Mouse (Mus musculus): ENCODE measurements around the gene Eng.

Gene Eng

DNA sequence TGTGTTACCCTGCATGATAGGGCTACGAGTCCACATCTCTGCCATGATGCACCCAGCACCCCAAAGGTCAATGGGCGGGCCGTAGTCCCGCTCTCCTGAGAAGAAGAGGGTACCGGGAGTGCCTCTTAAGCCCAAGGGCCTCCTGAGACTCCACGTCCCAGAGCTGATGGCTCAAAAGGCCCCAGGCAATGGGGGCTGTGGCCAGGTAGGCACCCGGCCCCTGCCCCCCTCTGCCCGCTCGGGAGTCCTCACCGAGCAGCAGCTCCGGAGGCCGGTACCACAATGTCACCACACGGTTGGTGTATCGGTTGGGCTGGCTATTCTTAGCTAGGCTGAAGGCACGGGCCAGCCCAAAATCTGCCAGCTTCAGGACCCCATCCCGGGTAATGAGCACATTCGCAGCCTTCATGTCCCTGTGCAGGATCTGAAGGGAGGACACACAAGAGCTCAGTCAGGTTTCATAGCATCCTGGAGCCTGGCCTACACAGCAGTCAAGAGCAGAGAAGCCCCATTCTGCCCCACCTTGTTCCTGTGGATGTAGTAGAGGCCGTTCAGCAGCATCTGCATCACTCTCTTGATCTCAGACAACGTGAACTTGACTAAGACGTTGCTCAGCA lies 63.2 kb downstream of the Eng start:
- DNase-seq (ENCODE audit: low read depth, low spot score): no peak

DNA sequence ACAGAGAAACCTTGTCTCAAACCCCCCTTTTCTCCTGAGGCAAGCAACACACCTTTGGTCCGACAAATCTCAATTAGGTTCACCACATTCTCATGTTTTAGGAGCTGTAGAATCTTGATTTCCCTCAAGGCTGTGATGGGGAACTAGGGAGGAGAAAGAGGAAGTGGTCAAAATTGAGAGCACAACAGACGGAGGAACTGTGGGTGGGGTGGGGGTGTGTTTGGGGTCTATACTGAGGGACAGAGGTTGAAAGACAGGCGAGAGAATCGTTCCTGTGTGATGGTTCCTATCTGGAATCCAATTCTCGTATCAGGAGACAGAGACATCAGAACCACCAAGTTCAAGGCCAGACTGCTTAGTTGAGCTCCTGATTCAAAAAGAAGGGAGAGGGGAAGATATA lies 64.0 kb downstream of the Eng start:
- no peak for DNase-seq (ENCODE audit: low read depth, low spot score)

DNA sequence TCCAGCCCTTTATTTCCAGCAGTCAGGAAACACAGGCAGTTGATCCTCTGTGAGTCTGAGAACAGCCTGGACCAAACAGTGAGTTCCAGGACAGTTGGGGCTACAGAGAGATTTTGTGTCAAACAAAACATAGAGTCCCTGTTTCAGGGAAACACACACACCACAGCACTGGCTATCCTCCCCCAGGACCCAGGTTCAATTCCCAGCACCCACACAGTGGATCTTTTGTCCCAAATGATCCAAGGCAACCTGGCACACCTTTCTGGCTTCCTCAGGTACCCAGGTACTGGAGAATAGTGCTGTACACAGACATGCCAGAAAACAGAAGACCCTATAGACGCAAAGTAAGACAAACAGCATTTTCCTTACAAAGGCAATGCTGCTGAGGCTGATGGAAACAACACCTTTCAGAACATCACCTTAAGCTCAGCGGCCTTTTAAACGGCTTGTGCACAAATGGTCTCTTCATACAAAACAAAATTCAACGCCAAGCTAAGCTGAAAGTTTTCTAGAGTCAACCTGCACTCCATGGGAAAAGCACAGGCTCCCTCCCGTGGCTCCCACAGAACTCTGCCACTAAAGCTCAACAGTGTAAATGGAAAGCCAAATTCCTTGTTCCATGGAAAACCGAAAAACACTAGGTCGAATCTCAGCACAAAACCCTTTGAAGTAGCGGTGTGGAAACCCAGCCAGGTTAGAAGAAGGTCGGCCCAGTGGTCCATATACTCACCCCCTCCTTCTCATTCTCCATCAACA lies 65.1 kb downstream of the Eng start:
- DNase-seq (ENCODE audit: low read depth, low spot score): no peak

DNA sequence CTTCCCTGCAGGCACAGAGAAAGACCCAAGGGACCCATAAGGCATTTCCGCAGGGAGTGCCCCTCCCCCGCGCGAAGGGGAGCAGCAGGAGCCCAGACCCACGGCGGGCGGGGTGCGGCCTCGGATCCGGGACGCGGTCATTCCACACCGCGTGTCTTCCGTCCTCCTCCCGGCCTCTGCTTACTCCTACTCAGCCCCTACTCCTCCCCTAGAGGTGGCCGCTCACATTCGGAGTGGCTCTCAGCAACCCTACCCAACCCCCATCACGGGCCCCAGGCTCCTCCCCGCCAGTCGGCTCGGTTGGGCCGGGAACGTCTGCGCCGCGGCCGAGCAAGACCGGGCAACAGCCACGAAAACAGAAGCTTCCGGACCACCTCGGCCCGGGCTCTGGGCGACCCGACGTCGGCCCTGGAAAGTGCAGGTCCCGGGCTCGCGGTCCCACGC lies 65.7 kb downstream of the Eng start:
- no peak for DNase-seq (ENCODE audit: low read depth, low spot score)

GRCm38 (mm10) chr2:32712586-32712933 lies 66.2 kb downstream of the Eng start:
- peak; percentile 75 for DNase-seq (ENCODE audit: low read depth, low spot score)

- peak; percentile 73 for DNase-seq (ENCODE audit: low read depth, low spot score)
Observed at GRCm38 (mm10) chr2:32712934-32713817, 66.8 kb downstream of the Eng start, which contains the start of gene Cdk9. Gene Cdk9, minus strand, starts transcription at chr2:32713076.

GRCm38 (mm10) chr2:32714117-32714986 lies 68.0 kb downstream of the Eng start:
- DNase-seq (ENCODE audit: low read depth, low spot score): no peak

DNA sequence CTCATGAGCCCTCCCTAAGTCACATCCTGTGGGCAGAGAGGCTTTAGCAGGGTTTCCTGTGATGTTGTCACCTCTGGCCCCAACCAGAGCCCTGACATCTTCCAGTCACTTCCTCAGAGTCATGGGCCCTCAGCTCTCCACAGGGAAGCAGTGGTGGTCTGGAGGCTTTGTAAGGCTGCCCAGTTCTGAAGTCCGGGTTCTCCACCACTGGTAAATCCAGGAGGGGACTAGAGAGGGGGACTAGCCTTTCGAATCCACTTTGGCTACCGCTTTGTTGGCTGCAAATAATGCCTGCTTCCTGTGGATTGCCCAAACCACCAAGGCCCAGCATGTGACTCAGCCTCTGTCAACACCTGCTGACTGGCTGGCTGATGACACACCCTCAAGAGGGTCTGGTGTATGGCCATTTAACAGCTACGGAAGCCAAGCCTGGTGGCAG lies 68.6 kb downstream of the Eng start:
- DNase-seq (ENCODE audit: low read depth, low spot score): no peak

DNA sequence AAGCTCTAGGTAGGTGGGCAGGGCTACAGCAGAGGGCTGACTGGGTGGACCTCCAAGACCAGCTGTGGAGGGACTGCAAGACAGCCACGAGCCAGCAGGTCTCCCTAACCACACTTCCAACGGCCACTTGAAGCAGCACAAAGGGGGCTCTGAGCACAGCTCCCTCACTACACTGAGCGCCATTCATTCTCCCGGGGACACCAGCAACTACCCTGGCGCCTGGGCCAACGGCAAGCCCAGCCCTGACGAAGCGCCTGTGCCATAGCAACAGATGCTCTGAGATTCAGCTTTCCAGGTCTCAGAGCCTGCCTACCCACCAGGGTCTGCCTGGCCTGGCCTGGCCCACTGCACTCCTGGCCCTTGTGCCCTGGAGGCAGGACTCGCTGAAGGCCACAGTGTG lies 72.4 kb downstream of the Eng start:
- no peak for DNase-seq (ENCODE audit: low read depth, low spot score)

DNA sequence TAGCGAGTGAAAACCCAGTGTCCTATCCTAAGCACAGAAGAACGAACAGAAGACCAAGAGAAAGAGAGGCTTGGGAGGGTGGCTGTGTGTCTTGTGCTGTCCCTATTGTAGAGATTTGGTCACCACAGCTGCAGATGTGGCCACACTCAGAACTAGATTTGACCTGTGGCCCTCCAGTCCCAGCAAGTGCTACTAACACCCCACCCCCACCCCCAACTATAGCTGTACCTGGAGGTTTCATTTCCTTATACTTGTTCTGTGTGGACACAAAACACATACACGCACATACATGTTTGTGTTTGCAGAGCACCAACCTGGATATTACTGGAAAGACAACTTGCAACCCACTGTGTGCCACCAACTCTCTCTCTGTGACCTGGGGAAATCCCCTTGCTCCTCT lies 73.7 kb downstream of the Eng start:
- DNase-seq (ENCODE audit: low read depth, low spot score): no peak

DNA sequence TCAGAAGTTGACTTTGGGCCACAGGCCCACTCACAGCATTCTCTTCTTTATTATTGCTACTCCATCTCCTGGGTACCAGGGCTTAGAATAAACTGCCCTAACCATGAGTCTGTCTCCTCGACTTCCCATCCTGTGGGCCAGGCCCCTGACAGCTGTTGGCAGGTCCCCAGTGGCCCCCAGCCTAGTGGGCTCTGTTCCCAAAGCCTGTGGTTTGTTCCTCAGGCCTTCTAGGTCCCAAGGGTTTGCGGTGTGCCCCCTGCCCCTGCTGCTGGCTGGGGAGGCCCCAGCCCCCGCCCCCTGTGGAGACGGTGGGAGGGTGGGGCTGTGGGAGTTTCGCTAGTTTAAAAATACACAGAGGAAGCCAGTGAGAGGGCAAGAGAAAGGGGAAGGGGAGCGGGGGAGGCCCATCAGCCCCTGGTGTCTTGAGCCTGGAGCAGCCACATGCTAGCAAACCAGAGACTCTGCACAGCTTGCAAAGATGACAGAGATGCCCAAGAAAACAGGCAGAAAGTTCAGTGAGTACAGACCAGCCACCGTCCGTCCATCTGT lies 74.4 kb downstream of the Eng start, which contains the start of gene Sh2d3c:
TSS of gene Sh2d3c (plus strand) at position 375 of the 549 bp plus-strand sequence.
- DNase-seq (ENCODE audit: low read depth, low spot score): no peak

- DNase-seq (ENCODE audit: low read depth, low spot score): no peak
Observed at GRCm38 (mm10) chr2:32722046-32722445, 75.7 kb downstream of the Eng start.

DNA sequence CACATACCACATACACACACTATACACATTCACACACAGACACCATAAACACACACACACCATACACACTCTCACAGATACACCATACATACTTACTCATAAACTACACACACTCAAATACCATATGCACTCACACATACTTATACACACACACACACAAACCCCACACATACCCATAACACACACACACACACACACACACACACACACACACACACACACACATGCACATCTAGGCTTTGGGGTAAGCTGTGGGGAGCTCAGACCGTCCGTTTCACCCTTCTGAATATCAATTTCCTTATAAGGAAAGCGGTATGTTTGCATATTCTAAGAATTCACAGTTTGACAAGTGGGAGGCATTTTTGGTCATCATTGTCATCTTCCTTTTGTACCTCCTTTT lies 76.2 kb downstream of the Eng start:
- no peak for DNase-seq (ENCODE audit: low read depth, low spot score)

GRCm38 (mm10) chr2:32724149-32724548 lies 77.8 kb downstream of the Eng start:
- no peak for DNase-seq (ENCODE audit: low read depth, low spot score)

GRCm38 (mm10) chr2:32724832-32725790 lies 78.7 kb downstream of the Eng start:
- no peak for DNase-seq (ENCODE audit: low read depth, low spot score)

DNA sequence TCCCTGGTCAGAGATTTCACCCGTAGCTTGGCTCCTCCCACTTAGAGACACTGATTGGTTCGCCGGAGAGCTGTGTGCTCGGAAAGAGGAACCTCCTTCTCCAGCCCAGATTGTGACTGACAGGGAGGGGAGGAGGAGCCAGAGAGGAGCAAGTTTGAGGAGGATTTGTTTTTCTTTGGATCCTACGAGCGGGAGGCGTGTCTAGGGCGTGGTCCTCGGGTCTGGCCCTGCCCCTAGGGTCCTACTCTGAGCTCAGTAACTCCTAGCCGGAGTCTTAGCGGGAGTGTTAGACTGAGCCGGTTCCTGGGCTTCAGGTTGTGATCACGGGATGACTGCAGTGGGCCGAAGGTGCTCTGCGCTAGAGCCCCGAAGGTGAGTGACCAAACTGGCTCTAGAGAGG lies 81.0 kb downstream of the Eng start:
- peak; percentile 90 for DNase-seq (ENCODE audit: low read depth, low spot score)

GRCm38 (mm10) chr2:32728463-32728862 lies 82.1 kb downstream of the Eng start:
- no peak for DNase-seq (ENCODE audit: low read depth, low spot score)

DNA sequence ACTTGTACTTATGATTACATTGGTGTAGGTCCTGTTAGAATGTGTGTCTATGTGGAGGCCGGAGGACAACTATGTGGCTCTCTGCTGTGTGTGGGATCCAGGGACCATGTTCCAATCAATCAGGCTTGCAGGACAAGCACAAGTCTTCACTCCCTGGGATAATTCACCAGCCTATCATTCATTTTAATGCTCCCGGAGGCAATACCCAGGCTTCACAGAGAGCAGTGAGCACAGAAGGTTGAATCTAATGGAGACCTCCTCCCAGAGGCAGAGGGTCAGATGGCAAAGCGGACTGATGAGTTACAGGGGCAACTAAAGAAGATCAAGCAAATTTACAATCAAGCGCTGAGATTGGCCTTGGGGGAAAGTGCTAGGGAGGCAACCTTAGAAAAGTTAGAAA lies 83.2 kb downstream of the Eng start:
- no peak for DNase-seq (ENCODE audit: low read depth, low spot score)

DNA sequence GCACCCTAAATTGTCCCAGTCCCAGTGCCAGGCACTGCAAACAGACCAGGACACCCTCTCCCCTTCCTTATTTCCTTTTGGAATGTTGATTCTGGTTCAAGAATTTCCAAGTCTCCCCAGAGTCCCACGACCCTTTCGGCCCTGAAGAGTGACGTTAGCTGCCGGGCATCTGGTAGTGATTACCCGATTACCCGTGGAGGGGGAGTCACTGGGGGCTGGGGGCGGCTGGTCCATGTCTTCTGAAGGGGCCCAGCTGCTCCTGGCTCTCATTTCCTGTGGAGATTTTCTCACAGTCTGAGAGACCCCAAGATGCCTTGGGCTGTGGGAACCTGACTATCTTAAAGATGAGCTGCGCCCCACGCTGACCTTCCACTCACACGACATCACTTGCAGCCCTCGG lies 84.5 kb downstream of the Eng start:
- DNase-seq (ENCODE audit: low read depth, low spot score): no peak

- no peak for DNase-seq (ENCODE audit: low read depth, low spot score)
Observed at GRCm38 (mm10) chr2:32731911-32732310, 85.5 kb downstream of the Eng start.

Measured in telencephalon, adult 2 months (tissue).